Mouse (Mus musculus) c-Kit-positive CD71-negative TER-119-negative erythroid progenitor cells, embryonic 14.5 days (primary cell): ENCODE results near the gene Astn2.
"Not testable (repeated sequence)": the region's sequence is repeated elsewhere in the genome, so short reads cannot be mapped to it uniquely, and the experiment has no call there.

Experiments used
- DNase-seq: peaks from one replicate; pipeline ENCODE4 v3.0.0-alpha.2; 2013; ENCODE audit warnings: low read depth

Gene Astn2

GRCm38 (mm10) chr4:65752941-65753340, 651.5 kb downstream of the Astn2 start:
- no peak for DNase-seq

- no peak for DNase-seq
These were observed 659.6 kb downstream of the Astn2 start for GRCm38 (mm10) chr4:65744788-65745187.

GRCm38 (mm10) chr4:65744088-65744610, 660.3 kb downstream of the Astn2 start:
- DNase-seq = no peak

GRCm38 (mm10) chr4:65743160-65743691, 661.2 kb downstream of the Astn2 start:
- DNase-seq = no peak

DNA sequence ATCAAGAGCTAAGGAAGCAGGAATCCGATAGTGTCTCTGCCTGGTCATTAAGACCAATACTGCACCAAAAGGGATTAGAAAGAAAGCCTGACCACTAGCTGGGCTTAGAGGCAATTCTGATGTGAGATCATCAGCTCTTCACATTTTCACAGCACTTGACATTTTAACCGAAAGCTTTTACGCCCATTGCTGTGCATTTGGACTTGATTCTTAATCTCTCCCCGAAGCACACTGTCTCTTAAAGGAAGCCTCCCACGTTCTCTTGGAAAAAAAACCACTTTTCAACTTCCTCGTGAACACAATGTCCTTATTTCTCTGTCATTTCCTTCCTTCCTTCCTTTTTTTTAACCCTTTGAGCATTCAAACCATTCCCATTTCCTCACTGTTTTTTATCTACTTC, 680.0 kb downstream of the Astn2 start:
- DNase-seq = no peak

DNA sequence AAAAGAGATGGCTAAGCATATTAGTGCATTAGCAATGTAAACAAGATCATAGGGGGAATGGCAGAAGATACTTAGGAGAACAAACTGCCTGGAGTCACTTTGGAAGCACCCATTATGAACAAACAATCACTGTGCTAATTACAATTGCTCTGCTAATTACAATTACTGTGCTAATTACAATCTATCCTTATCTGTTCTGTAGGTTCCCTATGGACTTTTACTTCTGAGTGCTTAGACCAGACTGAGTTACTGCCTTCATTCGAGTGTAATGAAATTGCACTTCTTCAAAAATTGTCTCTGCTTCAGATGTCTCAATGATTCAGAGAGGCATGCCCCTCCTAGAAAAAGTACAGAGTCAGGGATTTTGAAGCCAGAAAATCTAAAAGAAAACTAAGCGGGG, 684.8 kb downstream of the Astn2 start:
- no peak for DNase-seq

DNA sequence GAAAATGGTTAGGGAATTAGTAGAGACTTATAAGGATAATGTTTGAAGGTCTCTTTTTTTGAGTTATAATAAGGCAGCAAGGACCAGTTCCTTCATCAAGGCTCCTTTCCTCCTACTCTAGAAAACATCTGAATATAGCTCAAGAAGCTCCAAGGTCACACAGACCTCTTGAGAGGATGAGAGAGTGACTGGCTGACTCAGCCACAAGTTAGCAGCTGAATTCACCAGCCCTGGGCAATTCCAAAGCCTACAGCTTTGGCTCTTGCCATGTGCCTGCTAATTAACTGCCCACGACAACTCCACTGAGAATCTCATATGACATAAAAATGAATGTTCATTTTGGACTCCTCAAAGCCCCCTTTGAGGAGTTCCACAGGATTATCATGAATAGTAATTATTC, 686.5 kb downstream of the Astn2 start:
- DNase-seq = no peak

DNA sequence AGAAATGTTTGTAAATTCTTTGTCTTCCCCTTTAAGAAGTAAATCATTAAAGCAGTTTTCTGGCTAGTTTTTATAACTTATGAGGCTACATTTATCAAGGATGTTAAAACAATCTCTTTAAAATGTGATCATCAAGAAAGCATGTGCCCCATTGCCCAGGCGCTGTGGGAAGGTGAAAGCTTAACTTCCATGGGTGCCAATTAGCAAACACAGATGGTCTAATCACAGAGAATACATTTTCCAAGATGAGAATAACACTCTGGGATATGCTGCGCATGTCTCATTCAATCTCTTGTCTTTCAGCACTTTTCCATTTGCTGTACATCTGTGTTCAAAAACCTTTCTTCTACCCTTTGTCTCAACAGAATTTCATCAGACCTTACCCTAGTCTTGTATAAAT, 688.3 kb downstream of the Astn2 start:
- DNase-seq = no peak

- no peak for DNase-seq
These were observed 692.7 kb downstream of the Astn2 start for GRCm38 (mm10) chr4:65711678-65712077.

- no peak for DNase-seq
These were observed 693.8 kb downstream of the Astn2 start for GRCm38 (mm10) chr4:65710623-65711022.

DNA sequence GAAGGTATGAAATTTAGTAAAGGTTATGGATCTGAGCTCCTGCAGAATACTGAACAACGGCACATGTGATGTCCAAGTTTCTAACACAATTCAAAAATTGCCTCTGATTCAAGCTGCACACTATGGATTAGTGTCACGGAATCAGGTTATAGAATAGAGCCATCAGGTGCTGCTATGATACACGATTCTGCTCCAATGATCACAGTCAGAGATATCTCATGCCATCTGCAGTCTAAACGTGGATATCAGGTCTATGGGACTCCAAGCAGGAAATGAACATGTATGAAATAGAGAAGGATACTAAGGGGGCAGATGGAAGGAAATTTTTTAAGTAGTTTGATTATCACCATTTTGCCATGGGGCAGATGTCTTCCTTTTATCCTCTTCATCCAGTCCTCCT, 702.6 kb downstream of the Astn2 start:
- no peak for DNase-seq

DNA sequence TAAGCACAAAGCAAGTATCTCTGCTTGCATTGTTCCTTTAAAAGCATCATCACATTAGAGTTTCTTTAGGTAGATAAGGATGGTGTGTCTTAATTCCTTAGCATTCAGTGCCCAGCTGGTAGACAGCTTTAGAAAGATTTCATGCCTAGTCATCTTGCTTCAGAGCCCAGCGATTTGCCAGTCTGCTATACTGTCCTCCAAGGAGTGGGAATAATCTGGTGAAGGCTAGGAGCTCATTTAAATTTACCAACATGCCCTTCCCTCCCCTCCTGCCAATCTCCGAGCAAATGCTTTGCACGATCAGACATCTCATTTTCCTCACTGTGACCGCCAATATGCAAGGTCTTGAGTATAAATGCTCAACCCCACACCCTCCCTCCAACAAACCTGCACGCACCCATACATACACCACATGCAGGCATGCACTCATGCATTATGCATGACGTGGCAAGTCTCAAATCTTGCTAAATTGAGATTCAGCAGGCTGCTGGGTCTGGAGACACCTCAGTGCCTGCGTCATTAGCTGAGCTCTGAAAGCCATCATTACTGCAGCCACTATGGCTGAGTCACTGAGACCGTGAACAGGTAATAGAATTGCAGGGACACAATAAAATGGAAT, 704.6 kb downstream of the Astn2 start:
- DNase-seq = no peak

GRCm38 (mm10) chr4:65695241-65695640, 709.2 kb downstream of the Astn2 start:
- DNase-seq = no peak

DNA sequence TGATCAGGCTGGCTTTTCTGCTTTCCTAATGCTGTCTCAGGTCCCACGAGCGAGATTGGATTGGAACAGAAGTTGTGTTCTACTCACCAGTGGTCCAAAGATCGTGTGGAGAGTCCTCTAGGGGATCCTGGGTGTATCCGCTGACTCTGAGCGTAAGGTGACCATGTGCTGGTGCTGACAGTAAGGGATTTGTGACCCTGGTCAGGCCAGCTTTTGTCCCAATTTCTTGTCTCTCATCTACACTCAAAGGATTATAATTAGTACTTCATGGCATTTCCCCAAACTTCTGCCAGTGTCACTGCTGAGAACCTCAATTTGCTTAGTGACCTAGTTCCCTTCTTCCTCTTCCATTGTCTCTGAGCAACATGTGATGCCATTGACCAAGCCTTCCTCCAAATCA, 710.4 kb downstream of the Astn2 start:
- DNase-seq = no peak

- DNase-seq = no peak
These were observed 717.2 kb downstream of the Astn2 start for GRCm38 (mm10) chr4:65687006-65687723.

- no peak for DNase-seq
These were observed 718.0 kb downstream of the Astn2 start for GRCm38 (mm10) chr4:65686258-65687005.

DNA sequence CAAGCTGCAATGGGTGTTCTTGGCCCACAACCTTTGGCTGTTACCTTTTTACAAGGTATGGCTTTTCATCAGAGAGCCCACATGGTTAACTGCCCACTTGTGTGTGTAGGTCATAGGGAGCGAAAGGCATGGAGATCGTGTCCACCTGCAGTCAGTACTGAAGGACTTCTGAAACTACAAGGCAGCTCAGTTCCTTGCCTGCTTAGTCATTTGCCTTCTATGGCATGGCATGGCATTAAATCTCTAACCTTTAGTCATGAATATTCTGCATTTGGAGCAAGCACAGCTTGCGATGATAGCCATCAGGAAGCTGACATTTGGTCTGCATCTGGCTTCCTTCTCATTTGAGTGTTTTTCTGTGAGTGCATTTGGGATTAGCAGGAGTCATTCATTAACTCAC, 720.0 kb downstream of the Astn2 start:
- DNase-seq = no peak

- not testable (repeated sequence) for DNase-seq
These were observed 724.6 kb downstream of the Astn2 start for GRCm38 (mm10) chr4:65679786-65680185.

- DNase-seq = no peak
These were observed 725.5 kb downstream of the Astn2 start for GRCm38 (mm10) chr4:65678929-65679328.

GRCm38 (mm10) chr4:65678495-65678894, 725.9 kb downstream of the Astn2 start:
- no peak for DNase-seq

GRCm38 (mm10) chr4:65674267-65674978, 730.0 kb downstream of the Astn2 start:
- no peak for DNase-seq

GRCm38 (mm10) chr4:65673418-65673933, 730.9 kb downstream of the Astn2 start:
- DNase-seq = no peak
